17 mouse cellular contexts compared by ENCODE assay signal in genomic region chr14:47528293-47528692, GRCm38 (mm10). TPM values are rescaled to one million over a fixed set of nuclear protein-coding genes. Genes with fewer than 3 reads are reported as not detected.
DNase-seq lines count a peak whose midpoint lies in the region; ATAC-seq lines count a peak whose summit lies in the region.
"Had no signal": no experiment of that assay in that cellular context is flagged by ENCODE, and none has a peak within 500 bp of the region (broad histone marks: within the 10 kb centered on the region; RNA-seq: fewer than 3 reads in every experiment).

No protein-coding gene starts in this region.

- peaks cover 20% of the 10 kb centered on the region for H3K4me1 ChIP-seq in heart, embryonic 10.5 days
- peaks cover 77% of the 10 kb centered on the region for H3K4me1 ChIP-seq in liver, embryonic 13.5 days (replicated peaks)
- no peaks in the 10 kb centered on the region for H3K4me1 ChIP-seq in hindbrain, embryonic 12.5 days
- H3K4me1 ChIP-seq: forebrain, embryonic 12.5 days; midbrain, embryonic 12.5 days; neural tube, embryonic 15.5 days had no signal

- ATAC-seq in liver, embryonic 13.5 days (ENCODE audit: low read depth), result peak; percentile 60
- ATAC-seq in hindbrain, embryonic 12.5 days (ENCODE audit: low FRiP score), result no peak

- DNase-seq in heart, embryonic 10.5 days (ENCODE audit: low spot score), result no peak
- DNase-seq in heart, postnatal 4 days, result no peak
- DNase-seq in urinary bladder, postnatal 14 days (ENCODE audit: low spot score), result peak; percentile 14
- no peak for DNase-seq in urinary bladder, postnatal 10 days (ENCODE audit: low spot score)
- DNase-seq in liver, embryonic 13.5 days, result no peak
- no peak for DNase-seq in lung, postnatal 36 days
- no peak for DNase-seq in kidney, postnatal 4 days
- DNase-seq: right cerebral cortex, postnatal 4 days had no signal

- no peaks in the 10 kb centered on the region for H3K27me3 ChIP-seq in heart, embryonic 10.5 days (ENCODE audit: insufficient read depth, poor library complexity, severe bottlenecking)
- H3K27me3 ChIP-seq in liver, embryonic 13.5 days, result no peaks in the 10 kb centered on the region
- H3K27me3 ChIP-seq in hindbrain, embryonic 12.5 days, result no peaks in the 10 kb centered on the region
- H3K27me3 ChIP-seq: forebrain, embryonic 12.5 days; heart, embryonic 15.5 days; limb, embryonic 12.5 days; midbrain, embryonic 12.5 days; neural tube, embryonic 15.5 days; stomach, embryonic 15.5 days had no signal

- peak overlapping the region; percentile 42; the same call in 1 of the 2 replicates for H3K27ac ChIP-seq in heart, embryonic 10.5 days
- peak overlapping the region; percentile 94 for H3K27ac ChIP-seq in liver, embryonic 13.5 days
- no peak overlapping the region for H3K27ac ChIP-seq in hindbrain, embryonic 12.5 days
- H3K27ac ChIP-seq: forebrain, embryonic 12.5 days; gastrocnemius, adult 2 months; heart, embryonic 15.5 days; hindbrain, postnatal 0 days; limb, embryonic 12.5 days; midbrain, embryonic 12.5 days; neural tube, embryonic 15.5 days; stomach, embryonic 15.5 days had no signal

- no peak overlapping the region for H3K4me3 ChIP-seq in heart, embryonic 10.5 days
- 0 out of 2 replicates have a peak overlapping the region, but pooled peaks have one; percentile 6 for H3K4me3 ChIP-seq in liver, embryonic 13.5 days (replicated peaks)
- no peak overlapping the region for H3K4me3 ChIP-seq in hindbrain, embryonic 12.5 days
- H3K4me3 ChIP-seq: forebrain, embryonic 12.5 days; gastrocnemius, adult 2 months; heart, embryonic 15.5 days; limb, embryonic 12.5 days; midbrain, embryonic 12.5 days; neural tube, embryonic 15.5 days; stomach, embryonic 15.5 days had no signal

- peak overlapping the region; percentile 55 for H3K4me2 ChIP-seq in liver, embryonic 13.5 days
- H3K4me2 ChIP-seq in hindbrain, embryonic 12.5 days (replicated peaks), result no peak overlapping the region
- H3K4me2 ChIP-seq: forebrain, embryonic 12.5 days; heart, embryonic 15.5 days; limb, embryonic 12.5 days; midbrain, embryonic 12.5 days; neural tube, embryonic 15.5 days; stomach, embryonic 15.5 days had no signal

- H3K36me3 ChIP-seq in heart, embryonic 10.5 days, result peaks cover 23% of the 10 kb centered on the region
- peaks cover 55% of the 10 kb centered on the region for H3K36me3 ChIP-seq in liver, embryonic 13.5 days
- peaks cover 9% of the 10 kb centered on the region for H3K36me3 ChIP-seq in hindbrain, embryonic 12.5 days
- H3K36me3 ChIP-seq: stomach, embryonic 15.5 days had no signal

- H3K9me3 ChIP-seq in heart, embryonic 10.5 days, result no peaks in the 10 kb centered on the region
- H3K9me3 ChIP-seq in liver, embryonic 13.5 days (replicated peaks), result no peaks in the 10 kb centered on the region
- H3K9me3 ChIP-seq in hindbrain, embryonic 12.5 days (replicated peaks), result no peaks in the 10 kb centered on the region
- H3K9me3 ChIP-seq: forebrain, embryonic 12.5 days; heart, embryonic 15.5 days; limb, embryonic 12.5 days; midbrain, embryonic 12.5 days; neural tube, embryonic 15.5 days; stomach, embryonic 15.5 days had no signal

- 58% methylated on average over 3 of the region's 3 CpGs for WGBS in heart, embryonic 10.5 days
- 28% methylated on average over 3 of the region's 3 CpGs for WGBS in liver, embryonic 13.5 days (ENCODE audit: insufficient replicate concordance)
- WGBS in hindbrain, embryonic 12.5 days, result 79% methylated on average over 3 of the region's 3 CpGs

- H3K9ac ChIP-seq in liver, embryonic 13.5 days, result peak overlapping the region; percentile 70
- H3K9ac ChIP-seq in hindbrain, embryonic 12.5 days, result no peak overlapping the region
- H3K9ac ChIP-seq: forebrain, embryonic 12.5 days; heart, embryonic 15.5 days; limb, embryonic 12.5 days; midbrain, embryonic 12.5 days; neural tube, embryonic 15.5 days; stomach, embryonic 15.5 days had no signal

RNA-seq across cellular contexts. Expression of gene Atg14, which starts 42.2 kb away (rescaled TPM):
- 10.6 and 11.7 TPM in 2 replicates for polyA plus RNA-seq in heart, embryonic 10.5 days (2016; fragmentation: Nextera tagmentation; extraction: Ambion mirVana)
- total RNA-seq in heart, postnatal 4 days (2021), result 1 to 10 TPM; 6.9 to 7.0 TPM
- polyA plus RNA-seq in liver, embryonic 13.5 days (2015; fragmentation: Nextera tagmentation; extraction: Ambion mirVana), result 5.9 and 6.9 TPM in 2 replicates
- 20.7 and 23.2 TPM in 2 replicates for polyA plus RNA-seq in hindbrain, embryonic 12.5 days (2016; fragmentation: Nextera tagmentation; extraction: Ambion mirVana)
